25 mouse cellular contexts compared by ENCODE assay signal in the genomic region with DNA sequence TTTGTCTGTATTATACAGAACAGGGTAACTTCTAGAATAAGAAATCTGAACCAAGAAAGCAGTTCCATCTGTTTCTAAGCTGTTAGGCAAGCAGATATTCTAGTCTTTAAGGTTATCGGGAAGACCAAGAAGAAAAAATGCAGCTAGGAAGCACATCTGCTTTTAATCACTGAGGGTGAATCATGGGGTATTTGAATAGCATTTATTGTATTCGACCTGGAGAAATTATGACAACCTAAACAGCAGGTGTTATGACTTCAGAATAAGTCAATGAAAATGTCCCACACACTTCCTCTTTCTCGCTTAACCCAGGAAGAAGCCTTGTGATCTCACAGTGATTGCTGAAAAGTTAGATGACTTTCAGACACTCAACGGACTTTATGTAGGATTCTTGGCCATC. TPM values are rescaled to one million over a fixed set of nuclear protein-coding genes. Genes with fewer than 3 reads are reported as not detected.
DNase-seq lines count a peak whose midpoint lies in the region; TF ChIP-seq lines count a peak whose summit lies in the region.
"Had no signal": no experiment of that assay in that cellular context is flagged by ENCODE, and none has a peak within 500 bp of the region (broad histone marks: within the 10 kb centered on the region; RNA-seq: fewer than 3 reads in every experiment).

No protein-coding gene starts in this region.

- TF ChIP-seq CTCF in layer of hippocampus, adult 2 months (conservative IDR thresholded peaks at IDR 0.05): no peak
- no peak for TF ChIP-seq CTCF in embryonic fibroblast, embryonic 13.5 days (IDR thresholded peaks at IDR 0.05; ENCODE audit: borderline replicate concordance, insufficient read depth, low read length)

- DNase-seq in layer of hippocampus, adult 2 months (ENCODE audit: low spot score in 2 of 2): no peak
- no peak for DNase-seq in layer of hippocampus, adult 11-12 months (ENCODE audit: low spot score)
- peak; percentile 75 for DNase-seq in NIH3T3 (ENCODE audit: low read depth)
- DNase-seq in thymus, postnatal 10 days (ENCODE audit: low spot score in 2 of 2): no peak
- no peak for DNase-seq in urinary bladder, postnatal 14 days (ENCODE audit: low spot score)
- DNase-seq in urinary bladder, adult 2 months (ENCODE audit: low spot score): no peak
- DNase-seq: adrenal gland, postnatal 10 days; cerebellum, adult 11 months; cerebellum, postnatal 14 days; heart, adult 11 months; heart, postnatal 4 days; layer of hippocampus, postnatal 36 days; left cerebral cortex, postnatal 4 days; spleen, adult 18-20 months; thymus, postnatal 25 days had no signal

- H3K27ac ChIP-seq in layer of hippocampus, adult 2 months: peak overlapping the region; percentile 64
- H3K27ac ChIP-seq in embryonic fibroblast, embryonic 13.5 days (ENCODE audit: insufficient read depth, low read length): peak overlapping the region; percentile 71
- H3K27ac ChIP-seq: forebrain, embryonic 15.5 days; heart, embryonic 13.5 days; liver, embryonic 15.5 days had no signal

- H3K4me3 ChIP-seq in layer of hippocampus, adult 2 months: no peak overlapping the region
- no peak overlapping the region for H3K4me3 ChIP-seq in embryonic fibroblast, embryonic 13.5 days (ENCODE audit: insufficient read depth, low read length)
- H3K4me3 ChIP-seq: forebrain, embryonic 15.5 days; heart, embryonic 13.5 days; liver, embryonic 15.5 days had no signal

- no peak for TF ChIP-seq POLR2A in embryonic fibroblast, embryonic 13.5 days (IDR thresholded peaks at IDR 0.05; ENCODE audit: low read depth, low read length)

- H3K4me1 ChIP-seq in embryonic fibroblast, embryonic 13.5 days (ENCODE audit: control insufficient read depth, insufficient read depth, low read length): peaks cover 3% of the 10 kb centered on the region; the same call in 1 of the 2 replicates
- H3K4me1 ChIP-seq: forebrain, embryonic 15.5 days; heart, embryonic 13.5 days; liver, embryonic 15.5 days had no signal

RNA-seq across cellular contexts. Expression of gene Kera, which starts 18.4 kb away (rescaled TPM):
- total RNA-seq in layer of hippocampus, adult 2 months (2021): under 1 TPM in 1 of 2 experiments, not detected in 1; 0.29 TPM
- polyA plus RNA-seq in embryonic fibroblast, embryonic 13.5 days (2011; ENCODE audit: insufficient read length, low read depth, missing spikeins): 0.30 TPM in 1 of 2 replicates, not detected in the other
- 0.22 and 0.48 TPM in 2 replicates for polyA plus RNA-seq in urinary bladder, adult 2 months (2012; rRNA removed)
- total RNA-seq: heart, postnatal 4 days; megakaryocyte progenitor cell, adult 5-6 weeks had no signal
- polyA plus RNA-seq: forebrain, embryonic 15.5 days; hindbrain, embryonic 16.5 days; large intestine, adult 2 months; lung, postnatal 0 days; midbrain, embryonic 16.5 days had no signal

RNA-seq across cellular contexts. Expression of gene Epyc, which starts 18.8 kb away (rescaled TPM):
- not detected for total RNA-seq in layer of hippocampus, adult 2 months (2021)
- polyA plus RNA-seq in embryonic fibroblast, embryonic 13.5 days (2011; ENCODE audit: insufficient read length, low read depth, missing spikeins): 0.49 TPM in 1 of 2 replicates, not detected in the other
- polyA plus RNA-seq in urinary bladder, adult 2 months (2012; rRNA removed): 0.50 and 0.83 TPM in 2 replicates
- total RNA-seq: layer of hippocampus, postnatal 36 days; megakaryocyte progenitor cell, adult 5-6 weeks had no signal
- polyA plus RNA-seq: kidney, embryonic 14.5 days; lung, postnatal 0 days had no signal
